Mouse (Mus musculus): ENCODE data around the gene Cacng4. TPM values are rescaled to one million over a fixed set of nuclear protein-coding genes. Genes with fewer than 3 reads are reported as not detected.

Gene Cacng4
- polyA plus RNA-seq, 1 experiment from 2014 or later, result 2.3 TPM

DNA sequence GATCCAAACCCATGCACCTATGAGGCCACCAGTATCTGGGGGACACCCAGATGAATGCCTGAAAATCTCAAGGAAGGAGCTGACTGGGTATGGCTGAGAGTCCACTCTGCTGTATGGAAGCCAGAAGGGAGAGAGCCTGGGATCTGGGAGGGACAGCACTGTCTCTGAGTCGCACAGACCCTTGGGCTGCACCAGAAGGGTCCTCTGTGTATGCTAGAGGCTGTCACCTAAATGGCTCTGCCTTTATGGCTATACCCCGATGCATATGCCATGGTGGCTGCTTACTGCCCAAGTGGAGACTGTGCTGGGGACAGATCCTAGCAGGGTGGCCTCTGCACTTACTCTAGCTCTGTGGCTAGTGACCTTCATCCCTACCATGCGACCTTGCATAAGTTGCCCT is 8.6 kb downstream of the Cacng4 start:
- peak; percentile 42 for DNase-seq
- Histone ChIP-seq H3K27ac (ENCODE audit: low read depth) (no peak overlapping the region), H3K27me3 (ENCODE audit: insufficient read depth, low read length) (no peaks in the 10 kb centered on the region), H3K4me1 (ENCODE audit: insufficient read depth) (no peaks in the 10 kb centered on the region), H3K4me3 (ENCODE audit: low read depth, low read length) (no peak overlapping the region), H3K9me3 (ENCODE audit: low read depth, low read length) (no peaks in the 10 kb centered on the region; the same call in 1 of the 2 replicates), H3K4me2 (no peak overlapping the region), H3K9ac (no peak overlapping the region), H3K36me3 (ENCODE audit: insufficient read depth) (no peaks in the 10 kb centered on the region)
- ATAC-seq (ENCODE audit: insufficient read depth), result peak; percentile 68
- 60% methylated on average over 3 of the region's 3 CpGs for WGBS
- no peak for TF ChIP-seq CTCF (IDR thresholded peaks at IDR 0.05; ENCODE audit: low read depth)

GRCm38 (mm10) chr11:107785288-107785687 is 9.1 kb downstream of the Cacng4 start:
- no peaks in the 10 kb centered on the region for H3K36me3 ChIP-seq (ENCODE audit: insufficient read depth)
- H3K4me1 ChIP-seq (ENCODE audit: insufficient read depth), result no peaks in the 10 kb centered on the region
- WGBS, result 71% methylated on average over 1 of the region's 1 CpGs
- no peaks in the 10 kb centered on the region for H3K27me3 ChIP-seq (ENCODE audit: insufficient read depth, low read length)
- no peaks in the 10 kb centered on the region; the same call in 1 of the 2 replicates for H3K9me3 ChIP-seq (ENCODE audit: low read depth, low read length)
- no peak for TF ChIP-seq CTCF (IDR thresholded peaks at IDR 0.05; ENCODE audit: low read depth)
- no peak overlapping the region for H3K4me2 ChIP-seq
- H3K27ac ChIP-seq (ENCODE audit: low read depth), result no peak overlapping the region
- H3K9ac ChIP-seq, result no peak overlapping the region
- H3K4me3 ChIP-seq (ENCODE audit: low read depth, low read length), result no peak overlapping the region
- ATAC-seq (ENCODE audit: insufficient read depth) (no peak), DNase-seq (peak; percentile 65)

GRCm38 (mm10) chr11:107783861-107784754 is 10.2 kb downstream of the Cacng4 start:
- 66% methylated on average over 7 of the region's 8 CpGs for WGBS
- ATAC-seq (ENCODE audit: insufficient read depth) (no peak), DNase-seq (peak; percentile 68)
- no peaks in the 10 kb centered on the region for H3K4me1 ChIP-seq (ENCODE audit: insufficient read depth)
- no peak overlapping the region for H3K4me2 ChIP-seq
- no peaks in the 10 kb centered on the region; the same call in 1 of the 2 replicates for H3K9me3 ChIP-seq (ENCODE audit: low read depth, low read length)
- no peak for TF ChIP-seq CTCF (IDR thresholded peaks at IDR 0.05; ENCODE audit: low read depth)
- H3K27ac ChIP-seq (ENCODE audit: low read depth), result no peak overlapping the region
- no peaks in the 10 kb centered on the region for H3K36me3 ChIP-seq (ENCODE audit: insufficient read depth)
- no peaks in the 10 kb centered on the region for H3K27me3 ChIP-seq (ENCODE audit: insufficient read depth, low read length)
- no peak overlapping the region for H3K9ac ChIP-seq
- no peak overlapping the region for H3K4me3 ChIP-seq (ENCODE audit: low read depth, low read length)

DNA sequence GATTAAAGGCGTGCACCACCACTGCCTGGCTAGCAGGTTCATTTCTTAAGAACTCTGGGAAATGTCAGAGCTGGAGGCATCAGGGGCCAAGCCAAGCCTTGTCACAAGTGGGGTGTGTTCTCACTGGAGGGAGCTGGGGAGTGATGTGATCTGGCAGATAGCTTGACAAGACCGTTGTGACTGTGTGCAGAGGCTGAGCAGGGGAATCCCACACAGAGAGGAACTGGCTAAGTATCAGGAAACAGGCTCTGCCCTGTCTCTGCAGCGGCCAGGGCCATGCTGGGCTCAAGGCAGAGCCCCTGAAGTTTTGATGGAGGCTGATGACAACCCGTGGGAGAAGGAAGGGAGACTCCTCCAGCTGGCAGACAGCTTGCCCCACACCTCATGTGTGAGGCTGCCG is 11.8 kb downstream of the Cacng4 start:
- no peaks in the 10 kb centered on the region; the same call in 1 of the 2 replicates for H3K9me3 ChIP-seq (ENCODE audit: low read depth, low read length)
- H3K4me1 ChIP-seq (ENCODE audit: insufficient read depth), result no peaks in the 10 kb centered on the region
- no peak overlapping the region for H3K4me2 ChIP-seq
- H3K36me3 ChIP-seq (ENCODE audit: insufficient read depth), result no peaks in the 10 kb centered on the region
- no peak overlapping the region for H3K4me3 ChIP-seq (ENCODE audit: low read depth, low read length)
- 44% methylated on average over 5 of the region's 5 CpGs for WGBS
- ATAC-seq (ENCODE audit: insufficient read depth), result no peak
- DNase-seq, result peak; percentile 16
- no peak overlapping the region for H3K27ac ChIP-seq (ENCODE audit: low read depth)
- no peak overlapping the region for H3K9ac ChIP-seq
- TF ChIP-seq CTCF (IDR thresholded peaks at IDR 0.05; ENCODE audit: low read depth), result no peak
- H3K27me3 ChIP-seq (ENCODE audit: insufficient read depth, low read length), result no peaks in the 10 kb centered on the region

DNA sequence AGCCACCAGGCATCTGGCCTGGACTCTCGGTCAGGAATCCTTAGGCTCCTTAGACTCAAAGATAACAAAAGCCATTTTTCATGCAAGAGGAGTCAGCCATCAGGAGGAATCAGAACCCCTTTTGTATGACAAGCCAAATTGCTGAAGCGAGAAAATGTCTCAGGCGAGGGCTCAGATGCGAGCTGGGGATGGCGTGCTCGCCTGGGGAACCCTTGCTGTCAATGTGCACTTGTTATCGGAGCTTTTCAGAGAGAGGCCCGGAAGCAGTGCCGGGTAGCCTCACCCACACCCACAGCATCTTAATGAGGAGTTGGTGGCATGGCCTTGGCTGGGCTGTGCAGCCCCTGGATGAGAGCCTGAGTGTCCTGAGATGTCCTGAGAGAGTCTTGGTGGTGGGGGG is 15.5 kb downstream of the Cacng4 start:
- Histone ChIP-seq H3K36me3 (ENCODE audit: insufficient read depth) (no peaks in the 10 kb centered on the region), H3K27me3 (ENCODE audit: insufficient read depth, low read length) (no peaks in the 10 kb centered on the region), H3K27ac (ENCODE audit: low read depth) (no peak overlapping the region), H3K4me2 (no peak overlapping the region), H3K9ac (no peak overlapping the region), H3K4me3 (ENCODE audit: low read depth, low read length) (no peak overlapping the region), H3K9me3 (ENCODE audit: low read depth, low read length) (no peaks in the 10 kb centered on the region), H3K4me1 (ENCODE audit: insufficient read depth) (no peaks in the 10 kb centered on the region)
- no peak for TF ChIP-seq CTCF (IDR thresholded peaks at IDR 0.05; ENCODE audit: low read depth)
- ATAC-seq (ENCODE audit: insufficient read depth) (no peak), DNase-seq (no peak)
- 74% methylated on average over 9 of the region's 9 CpGs for WGBS

DNA sequence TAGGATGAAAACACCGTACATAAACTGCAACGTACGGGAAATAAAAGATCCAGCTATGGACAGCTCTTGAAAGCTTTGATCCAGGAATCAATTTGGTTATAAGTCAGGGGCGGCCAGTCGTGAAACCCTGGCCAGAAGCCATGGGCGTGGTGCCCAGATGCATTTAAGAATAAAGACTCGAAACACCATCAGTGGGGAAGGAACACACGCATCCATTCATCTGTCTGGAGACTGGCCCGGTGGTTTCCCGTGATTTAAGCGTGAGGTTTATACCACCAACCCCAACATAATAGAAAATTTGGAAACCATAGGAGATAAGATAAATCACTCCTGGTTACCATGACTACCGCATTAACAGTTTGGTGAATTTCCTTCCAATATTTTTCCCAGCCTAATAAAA is 16.9 kb downstream of the Cacng4 start:
- Histone ChIP-seq H3K9me3 (ENCODE audit: low read depth, low read length) (no peaks in the 10 kb centered on the region), H3K4me2 (no peak overlapping the region), H3K4me1 (ENCODE audit: insufficient read depth) (no peaks in the 10 kb centered on the region), H3K4me3 (ENCODE audit: low read depth, low read length) (no peak overlapping the region), H3K27ac (ENCODE audit: low read depth) (no peak overlapping the region), H3K27me3 (ENCODE audit: insufficient read depth, low read length) (no peaks in the 10 kb centered on the region), H3K9ac (no peak overlapping the region), H3K36me3 (ENCODE audit: insufficient read depth) (no peaks in the 10 kb centered on the region)
- 47% methylated on average over 12 of the region's 12 CpGs for WGBS
- no peak for ATAC-seq (ENCODE audit: insufficient read depth)
- no peak for TF ChIP-seq CTCF (IDR thresholded peaks at IDR 0.05; ENCODE audit: low read depth)
- DNase-seq, result peak; percentile 34

GRCm38 (mm10) chr11:107773312-107773711 is 21.0 kb downstream of the Cacng4 start:
- Histone ChIP-seq H3K4me1 (ENCODE audit: insufficient read depth) (no peaks in the 10 kb centered on the region), H3K4me3 (ENCODE audit: low read depth, low read length) (no peak overlapping the region), H3K9me3 (ENCODE audit: low read depth, low read length) (no peaks in the 10 kb centered on the region), H3K27ac (ENCODE audit: low read depth) (no peak overlapping the region), H3K27me3 (ENCODE audit: insufficient read depth, low read length) (no peaks in the 10 kb centered on the region), H3K9ac (no peak overlapping the region), H3K36me3 (ENCODE audit: insufficient read depth) (no peaks in the 10 kb centered on the region), H3K4me2 (no peak overlapping the region)
- ATAC-seq (ENCODE audit: insufficient read depth) (no peak), DNase-seq (no peak)
- no peak for TF ChIP-seq CTCF (IDR thresholded peaks at IDR 0.05; ENCODE audit: low read depth)
- WGBS, result 48% methylated on average over 8 of the region's 8 CpGs

Data from lung, embryonic 14.5 days (tissue).